Mouse (Mus musculus) embryonic facial prominence, embryonic 13.5 days (tissue): ENCODE measurements around the gene BC049730. TPM values are rescaled to one million over a fixed set of nuclear protein-coding genes. Genes with fewer than 3 reads are reported as not detected.
"Not testable (repeated sequence)": the region's sequence is repeated elsewhere in the genome, so short reads cannot be mapped to it uniquely, and the experiment has no call there.

ENCODE experiments used
- ATAC-seq: fragments of 200-750 bp; cut with Nextera tagmentation; 2 replicates; pipeline ENCODE4 v1.8.0; 2017; ENCODE audit warnings: low read depth; ENCODE audit not compliant: insufficient number of reproducible peaks, insufficient read depth, low FRiP score, low TSS enrichment
- H3K27ac ChIP-seq: fragments of 300-500 bp; sonication (generic); 2 replicates; pipeline ENCODE4 v1.5.1; 2015; ENCODE audit warnings: moderate library complexity, mild to moderate bottlenecking, inconsistent platforms
- H3K27me3 ChIP-seq: fragments of 300-500 bp; sonication (generic); 2 replicates; pipeline ENCODE4 v1.6.1; 2015; ENCODE audit warnings: mild to moderate bottlenecking, inconsistent platforms
- H3K36me3 ChIP-seq: fragments of 300-500 bp; sonication (generic); 2 replicates; pipeline ENCODE4 v1.6.1; 2015; ENCODE audit warnings: mild to moderate bottlenecking, inconsistent platforms
- H3K4me1 ChIP-seq: fragments of 300-500 bp; sonication (generic); 2 replicates; pipeline ENCODE4 v1.6.1; 2015; ENCODE audit warnings: inconsistent platforms
- H3K4me2 ChIP-seq: fragments of 300-500 bp; sonication (generic); 2 replicates; pipeline ENCODE4 v1.6.1; 2015; ENCODE audit warnings: moderate library complexity, mild to moderate bottlenecking, inconsistent platforms
- H3K4me3 ChIP-seq: fragments of 300-500 bp; sonication (generic); 2 replicates; pipeline ENCODE4 v1.5.1; 2015; ENCODE audit warnings: mild to moderate bottlenecking, inconsistent platforms
- H3K9ac ChIP-seq: fragments of 300-500 bp; sonication (generic); 2 replicates; pipeline ENCODE4 v1.6.1; 2015; ENCODE audit warnings: mild to moderate bottlenecking, inconsistent platforms
- H3K9me3 ChIP-seq: fragments of 300-500 bp; sonication (generic); 2 replicates; pipeline ENCODE4 v1.6.1; 2016; ENCODE audit warnings: inconsistent platforms
- WGBS: fragments of 180-500 bp; shearing (Covaris S2); methylation state at CpG from one replicate; pipeline ENCODE4 v1.1.7; 2015; ENCODE audit warnings: mixed read lengths; 5-methylcytosine and 5-hydroxymethylcytosine counted together
- polyA plus RNA-seq: library from polyadenylated mRNA; unstranded; fragments of >200 nt; fragmentation: Nextera tagmentation; extraction: Ambion mirVana; gene quantifications from 2 replicates; pipeline ENCODE4 v1.2.1, GENCODE M21; 2015

BC049730 gene
- polyA plus RNA-seq, result not detected in 2 replicates

DNA sequence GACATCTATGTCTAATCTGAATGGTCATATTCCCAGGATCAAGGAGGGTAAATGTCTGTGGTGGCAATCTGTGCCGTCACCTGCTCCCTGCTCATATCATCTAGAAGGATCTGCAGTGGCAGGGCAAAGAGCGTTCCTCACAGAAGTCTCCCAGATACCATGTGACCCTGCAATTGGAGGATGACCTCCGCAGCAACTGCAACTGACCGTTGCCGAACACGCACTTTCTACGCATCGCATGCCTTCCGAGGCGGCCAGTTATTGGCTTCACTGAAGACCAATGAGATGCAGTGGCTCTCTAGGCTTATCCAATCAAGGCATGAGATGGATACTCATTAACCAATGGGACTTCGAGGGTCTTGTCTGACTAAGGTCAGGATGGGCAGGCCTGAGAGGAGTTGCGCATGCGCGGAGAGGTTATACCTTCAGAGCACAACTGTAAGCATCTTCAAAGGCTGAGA, at the start of gene BC049730:
Gene BC049730 (plus strand): TSS at position 411 of the 461 bp plus-strand sequence.
- Histone ChIP-seq H3K4me3 (no peak within 1 kb of the TSS), H3K9ac (no peak within 1 kb of the TSS), H3K4me2 (no peak within 1 kb of the TSS), H3K27ac (no peak within 1 kb of the TSS), H3K4me1 (no peaks in the 10 kb centered on the region), H3K36me3 (no peaks in the 10 kb centered on the region), H3K9me3 (no peaks in the 10 kb centered on the region), H3K27me3 (no peaks in the 10 kb centered on the region)
- 92% methylated on average over 14 of the region's 14 CpGs for WGBS
- ATAC-seq, result no peak

DNA sequence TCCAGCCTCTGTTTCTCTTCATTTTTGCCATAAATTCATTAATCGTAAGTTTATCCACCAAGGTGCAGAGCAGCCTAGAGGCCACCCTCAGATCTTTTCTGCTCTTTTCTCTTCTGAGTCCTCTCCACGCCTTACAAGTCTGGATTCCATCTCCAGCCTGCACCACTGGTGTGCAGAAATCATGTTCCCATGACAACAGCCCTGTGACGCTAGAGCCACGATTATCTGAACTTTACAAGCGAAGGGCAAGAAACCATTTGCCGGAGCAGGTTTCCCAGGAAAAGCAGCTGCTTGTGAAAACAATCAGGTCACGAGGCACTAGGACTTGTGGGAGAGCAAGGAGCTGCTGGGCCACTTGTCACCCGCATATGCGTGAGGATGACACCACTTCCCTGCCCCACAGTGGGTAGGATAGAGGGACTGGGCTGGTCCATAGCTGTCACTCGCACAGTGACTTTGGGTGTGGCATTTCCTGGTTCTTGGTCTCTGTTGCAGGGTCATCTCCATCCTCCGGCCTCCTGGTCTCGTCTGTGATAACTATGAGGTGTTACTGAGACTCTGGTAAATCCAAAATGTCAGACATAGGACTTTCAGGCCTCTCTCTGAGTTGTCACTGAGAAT, 49.2 kb upstream of the BC049730 start:
- Histone ChIP-seq H3K4me1 (no peaks in the 10 kb centered on the region), H3K4me2 (no peak overlapping the region), H3K27me3 (no peaks in the 10 kb centered on the region), H3K9ac (no peak overlapping the region), H3K9me3 (no peaks in the 10 kb centered on the region), H3K27ac (no peak overlapping the region), H3K4me3 (no peak overlapping the region), H3K36me3 (no peaks in the 10 kb centered on the region)
- 67% methylated on average over 12 of the region's 12 CpGs for WGBS
- ATAC-seq, result no peak

DNA sequence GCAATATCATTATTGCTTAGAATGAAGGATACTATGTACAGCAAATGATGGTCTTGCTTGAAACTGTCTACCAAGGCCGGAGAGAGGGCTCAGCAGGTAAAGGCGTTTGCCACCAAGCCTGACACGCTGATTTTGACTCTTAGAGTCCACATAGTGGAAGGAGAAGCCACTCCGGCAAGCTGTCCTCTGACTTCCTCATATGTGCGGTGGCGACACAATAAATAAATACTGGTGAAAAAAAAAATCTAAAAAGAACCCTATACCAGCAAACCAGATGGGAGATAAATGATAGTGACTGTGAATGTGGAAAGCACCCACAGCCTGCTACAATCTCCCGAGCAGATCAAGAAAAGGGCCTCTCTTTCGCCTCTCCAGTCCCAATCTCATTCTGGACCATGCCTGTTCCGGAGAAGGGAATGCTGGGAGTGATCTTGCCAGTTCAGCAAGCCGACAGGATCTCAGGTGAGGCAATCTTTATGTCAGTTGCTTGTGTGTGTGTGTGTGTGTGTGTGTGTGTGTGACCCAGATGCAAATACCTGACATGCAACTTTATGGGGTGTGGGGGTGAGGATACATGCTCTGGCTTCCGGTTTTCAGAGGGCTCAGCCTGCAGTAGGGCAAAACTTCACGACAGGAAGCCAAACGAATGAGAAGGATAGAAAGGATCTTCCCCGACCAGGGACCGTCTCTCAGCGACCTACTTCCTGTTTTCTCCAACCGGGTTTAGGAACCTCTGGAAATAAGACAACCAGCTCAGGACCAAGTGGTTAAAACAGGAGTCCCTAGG, 47.7 kb upstream of the BC049730 start:
- H3K9me3 ChIP-seq, result no peaks in the 10 kb centered on the region
- H3K27ac ChIP-seq, result no peak overlapping the region
- no peak overlapping the region for H3K4me3 ChIP-seq
- no peaks in the 10 kb centered on the region for H3K4me1 ChIP-seq
- H3K4me2 ChIP-seq, result no peak overlapping the region
- 63% methylated on average over 17 of the region's 17 CpGs for WGBS
- H3K36me3 ChIP-seq, result no peaks in the 10 kb centered on the region
- H3K9ac ChIP-seq, result no peak overlapping the region
- H3K27me3 ChIP-seq, result no peaks in the 10 kb centered on the region
- ATAC-seq, result no peak

DNA sequence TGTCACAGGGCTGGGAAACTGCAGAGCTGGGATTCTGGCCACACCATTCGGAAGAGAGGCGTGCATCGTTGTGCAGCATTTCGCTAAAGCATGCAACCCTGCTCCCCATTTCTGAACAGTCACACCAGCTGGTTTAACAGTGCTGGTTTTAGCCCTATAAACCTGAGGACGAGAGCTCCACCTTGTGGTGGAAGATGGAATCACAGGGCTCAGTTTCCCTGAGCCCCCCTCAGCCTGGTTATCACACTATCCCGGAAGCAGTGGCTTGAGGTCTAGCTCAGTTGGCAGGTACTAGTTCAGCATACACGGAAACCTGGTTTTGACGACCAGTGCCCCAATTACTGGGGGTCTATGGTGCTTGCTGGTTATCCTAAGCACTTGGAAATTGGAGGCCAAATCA, 46.5 kb upstream of the BC049730 start:
- H3K27me3 ChIP-seq, result no peaks in the 10 kb centered on the region
- H3K9ac ChIP-seq, result no peak overlapping the region
- H3K27ac ChIP-seq, result no peak overlapping the region
- no peak overlapping the region for H3K4me3 ChIP-seq
- H3K4me2 ChIP-seq, result no peak overlapping the region
- WGBS, result 15% methylated on average over 8 of the region's 8 CpGs
- H3K9me3 ChIP-seq, result no peaks in the 10 kb centered on the region
- H3K36me3 ChIP-seq, result no peaks in the 10 kb centered on the region
- H3K4me1 ChIP-seq, result no peaks in the 10 kb centered on the region
- ATAC-seq, result no peak

DNA sequence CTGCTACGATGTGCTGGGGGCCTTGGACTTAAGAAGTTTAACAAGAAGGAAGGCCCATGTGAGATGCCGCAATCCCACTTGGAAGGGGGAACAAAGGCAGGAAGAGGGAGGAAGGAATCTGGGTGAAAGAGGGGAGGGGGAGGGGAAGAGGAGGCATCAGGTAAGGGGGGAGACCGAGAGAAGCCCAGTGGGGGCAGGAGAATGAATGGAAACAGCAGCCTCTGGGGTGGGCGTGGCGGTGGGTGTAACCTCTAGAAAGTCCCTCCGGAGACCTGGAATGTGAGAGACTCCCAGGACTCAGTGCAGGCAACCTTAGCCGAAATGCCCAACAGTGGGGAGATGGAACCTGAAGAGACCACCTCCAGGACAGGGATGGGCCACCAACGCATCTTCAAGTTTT, 44.7 kb upstream of the BC049730 start:
- 0 out of 2 replicates have a peak overlapping the region, but pooled peaks have one; percentile 11 for H3K9ac ChIP-seq
- ATAC-seq, result no peak
- H3K27me3 ChIP-seq, result no peaks in the 10 kb centered on the region
- H3K27ac ChIP-seq, result no peak overlapping the region
- H3K36me3 ChIP-seq, result no peaks in the 10 kb centered on the region
- WGBS, result 42% methylated on average over 8 of the region's 8 CpGs
- H3K4me3 ChIP-seq, result no peak overlapping the region
- H3K9me3 ChIP-seq, result no peaks in the 10 kb centered on the region
- H3K4me2 ChIP-seq, result no peak overlapping the region
- no peaks in the 10 kb centered on the region for H3K4me1 ChIP-seq

DNA sequence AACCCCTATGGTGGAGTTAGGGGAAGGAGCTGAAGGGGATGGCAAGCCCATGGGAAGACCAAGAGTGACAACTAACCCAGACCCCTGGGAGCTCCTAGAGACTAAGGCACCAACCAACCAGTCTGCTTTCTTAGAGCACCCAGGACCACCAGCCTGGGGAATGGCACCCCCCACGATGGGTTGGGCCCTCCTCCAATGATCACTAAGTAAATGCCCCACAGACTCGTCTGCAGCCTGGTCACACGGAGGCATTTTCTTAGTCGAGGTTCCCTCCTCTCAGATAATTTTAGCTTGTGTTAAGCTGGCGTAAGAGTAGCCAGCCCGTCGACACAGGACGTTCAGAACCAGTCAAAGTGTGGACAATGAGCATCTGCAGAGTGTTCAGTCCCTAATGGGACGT, 44.1 kb upstream of the BC049730 start:
- H3K9ac ChIP-seq, result no peak overlapping the region
- no peak overlapping the region for H3K4me3 ChIP-seq
- 81% methylated on average over 9 of the region's 9 CpGs for WGBS
- no peak for ATAC-seq
- no peak overlapping the region for H3K27ac ChIP-seq
- H3K9me3 ChIP-seq, result no peaks in the 10 kb centered on the region
- H3K27me3 ChIP-seq, result no peaks in the 10 kb centered on the region
- no peaks in the 10 kb centered on the region for H3K4me1 ChIP-seq
- H3K36me3 ChIP-seq, result no peaks in the 10 kb centered on the region
- no peak overlapping the region for H3K4me2 ChIP-seq

DNA sequence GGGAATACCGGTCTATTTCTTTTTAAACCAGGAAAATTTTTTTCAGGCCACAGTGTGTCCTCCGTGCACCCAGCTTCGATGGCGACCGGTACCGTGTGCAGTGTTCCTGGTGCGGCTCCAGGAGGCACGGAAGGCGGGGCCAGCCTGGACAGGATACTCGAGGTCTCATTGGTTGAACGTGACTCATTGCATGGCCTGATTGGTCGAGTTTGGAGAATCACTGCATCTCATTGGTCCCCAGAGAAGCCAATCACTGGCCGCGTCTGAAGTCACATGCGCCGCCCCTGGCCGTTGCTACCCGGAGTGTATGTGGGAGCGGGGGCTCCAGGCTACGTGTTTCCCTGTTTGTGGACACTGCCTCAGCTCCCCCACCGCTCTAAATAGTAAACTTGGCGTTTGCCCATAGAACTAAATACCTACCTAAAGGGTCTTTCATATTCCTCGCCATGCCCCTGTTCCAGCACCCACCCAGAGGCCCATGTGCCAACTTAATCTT, 37.0 kb upstream of the BC049730 start:
- H3K36me3 ChIP-seq, result no peaks in the 10 kb centered on the region
- H3K4me1 ChIP-seq, result no peaks in the 10 kb centered on the region
- H3K27ac ChIP-seq, result no peak overlapping the region
- no peaks in the 10 kb centered on the region for H3K27me3 ChIP-seq
- H3K9me3 ChIP-seq, result no peaks in the 10 kb centered on the region
- no peak overlapping the region for H3K9ac ChIP-seq
- ATAC-seq, result no peak
- WGBS, result 92% methylated on average over 23 of the region's 23 CpGs
- no peak overlapping the region for H3K4me3 ChIP-seq
- H3K4me2 ChIP-seq, result no peak overlapping the region

DNA sequence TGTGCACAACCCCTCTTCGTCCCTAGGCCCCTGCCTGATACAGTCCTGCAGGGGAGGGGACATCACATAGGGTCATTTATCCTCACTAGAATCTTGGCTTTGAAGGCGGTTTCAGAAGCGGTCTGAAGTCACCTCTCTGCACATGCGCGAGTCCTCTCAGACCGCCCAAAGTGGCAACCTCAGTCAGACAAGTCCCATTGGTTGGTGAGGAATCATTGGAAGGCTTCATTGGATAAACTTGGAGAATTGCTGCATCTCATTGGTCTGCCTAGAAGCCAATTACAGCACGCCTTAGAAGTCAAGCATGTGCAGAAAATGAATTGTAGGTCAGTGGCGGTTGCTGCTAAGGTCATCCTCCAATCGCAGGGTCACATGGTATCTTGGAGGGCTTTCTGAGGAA, 32.5 kb upstream of the BC049730 start, which contains the start of gene Tex101:
Gene Tex101 (minus strand): TSS at position 101 of the 400 bp plus-strand sequence.
- H3K27ac ChIP-seq, result no peak within 1 kb of the TSS
- no peaks in the 10 kb centered on the region for H3K36me3 ChIP-seq
- WGBS, result 87% methylated on average over 9 of the region's 9 CpGs
- peaks cover 3% of the 10 kb centered on the region; the same call in 1 of the 2 replicates for H3K27me3 ChIP-seq
- H3K4me3 ChIP-seq, result no peak within 1 kb of the TSS
- H3K4me2 ChIP-seq, result no peak within 1 kb of the TSS
- H3K9ac ChIP-seq, result no peak within 1 kb of the TSS
- no peaks in the 10 kb centered on the region for H3K9me3 ChIP-seq
- H3K4me1 ChIP-seq, result no peaks in the 10 kb centered on the region
- ATAC-seq, result no peak

DNA sequence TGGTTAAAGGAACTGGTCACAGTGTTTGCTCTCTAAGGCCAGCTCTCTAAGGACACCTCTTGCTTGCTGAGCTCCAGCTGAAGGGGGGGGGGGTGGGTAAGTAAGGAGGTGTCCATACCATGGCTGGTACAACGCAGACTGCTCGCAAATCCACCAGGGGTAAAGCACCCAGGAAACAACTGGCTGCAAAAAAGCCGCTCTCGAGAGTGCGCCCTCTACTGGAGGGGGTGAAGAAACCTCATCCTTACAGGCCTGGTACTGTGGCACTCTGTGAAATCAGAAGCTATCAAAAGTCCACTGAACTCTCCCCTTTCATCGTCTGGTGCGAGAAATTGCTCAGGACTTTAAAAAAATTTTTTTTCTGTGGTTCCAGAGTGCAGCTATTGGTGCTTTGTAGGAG, 24.9 kb upstream of the BC049730 start:
- not testable (repeated sequence) for H3K9ac ChIP-seq, ATAC-seq, H3K36me3 ChIP-seq, H3K4me1 ChIP-seq, H3K4me3 ChIP-seq, H3K4me2 ChIP-seq, H3K9me3 ChIP-seq, H3K27ac ChIP-seq, H3K27me3 ChIP-seq
- 72% methylated on average over 7 of the region's 7 CpGs for WGBS

DNA sequence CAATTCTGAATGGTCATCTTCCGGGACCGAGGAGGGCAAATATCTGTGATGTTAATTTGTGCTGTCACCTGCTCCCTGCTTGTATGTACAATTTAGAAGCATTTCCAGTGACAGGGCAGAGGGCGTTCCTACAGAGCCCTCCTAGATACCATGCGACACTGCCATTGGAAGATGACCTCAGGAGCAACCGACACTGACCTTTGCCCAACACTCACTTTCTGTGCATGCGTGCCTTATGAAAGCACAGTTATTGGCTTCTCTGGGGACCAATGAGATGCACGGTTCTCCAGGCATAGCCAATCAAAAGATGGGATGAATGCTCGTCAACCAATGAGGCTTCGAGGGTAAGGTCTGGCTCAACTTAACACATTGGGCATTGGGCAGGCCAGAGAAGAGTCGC, 21.5 kb upstream of the BC049730 start:
- not testable (repeated sequence) for H3K27ac ChIP-seq, H3K36me3 ChIP-seq, H3K9me3 ChIP-seq, H3K4me2 ChIP-seq, ATAC-seq, H3K27me3 ChIP-seq, H3K9ac ChIP-seq, H3K4me3 ChIP-seq, H3K4me1 ChIP-seq
- WGBS, result 88% methylated on average over 10 of the region's 10 CpGs

DNA sequence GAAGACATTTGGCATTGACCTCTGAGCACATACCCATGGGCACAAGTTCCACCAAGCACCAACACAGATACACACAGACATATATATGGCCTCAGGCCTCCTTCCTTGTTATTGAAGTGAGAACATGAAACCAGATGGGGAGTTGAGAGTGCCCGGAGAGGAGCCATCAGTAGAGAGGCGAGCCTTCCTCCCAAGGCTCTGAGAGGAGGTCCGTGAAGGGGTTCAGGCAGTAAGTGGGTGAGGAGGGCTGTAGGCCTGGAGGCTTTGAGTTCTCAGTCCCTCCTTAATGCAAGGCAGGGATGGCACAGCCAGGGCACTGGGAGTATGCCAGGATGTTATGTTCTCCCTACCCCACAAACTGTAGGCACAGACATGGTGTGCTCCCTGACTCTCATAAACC, 16.3 kb upstream of the BC049730 start:
- not testable (repeated sequence) for H3K27me3 ChIP-seq, H3K27ac ChIP-seq, H3K4me3 ChIP-seq, H3K36me3 ChIP-seq, H3K9ac ChIP-seq, H3K9me3 ChIP-seq, H3K4me1 ChIP-seq, H3K4me2 ChIP-seq
- WGBS, result 71% methylated on average over 3 of the region's 3 CpGs
- ATAC-seq, result peak; percentile 52; the same call in 1 of the 2 replicates

DNA sequence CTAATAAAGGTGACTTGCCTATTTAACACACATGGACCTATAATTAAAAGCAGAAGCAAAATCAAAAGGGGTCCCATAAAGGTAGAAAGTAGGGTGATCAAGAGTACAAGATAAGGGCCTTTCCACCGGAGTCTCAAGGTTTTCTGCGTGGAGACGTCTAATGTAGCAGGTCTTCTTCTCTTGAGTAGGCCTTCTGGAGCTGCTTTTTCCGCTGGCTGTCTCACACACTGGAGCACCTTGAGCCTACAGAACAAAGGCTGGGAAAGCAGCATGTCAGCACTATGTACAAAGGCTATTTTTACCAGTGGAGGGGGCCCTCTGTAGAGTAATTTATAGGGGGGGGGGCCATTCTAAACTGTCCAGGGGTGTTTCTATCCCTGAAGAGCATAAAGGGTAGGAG, 11.2 kb upstream of the BC049730 start:
- not testable (repeated sequence) for H3K27ac ChIP-seq, H3K27me3 ChIP-seq, H3K4me3 ChIP-seq, H3K4me2 ChIP-seq, ATAC-seq, H3K36me3 ChIP-seq, H3K9ac ChIP-seq, H3K9me3 ChIP-seq, H3K4me1 ChIP-seq
- 78% methylated on average over 4 of the region's 4 CpGs for WGBS
